Mouse (Mus musculus): ENCODE results near the gene Zfp526.
A peak's percentile ranks its signal among the peaks of the same experiment; 100 is the strongest.

The Zfp526 gene

DNA sequence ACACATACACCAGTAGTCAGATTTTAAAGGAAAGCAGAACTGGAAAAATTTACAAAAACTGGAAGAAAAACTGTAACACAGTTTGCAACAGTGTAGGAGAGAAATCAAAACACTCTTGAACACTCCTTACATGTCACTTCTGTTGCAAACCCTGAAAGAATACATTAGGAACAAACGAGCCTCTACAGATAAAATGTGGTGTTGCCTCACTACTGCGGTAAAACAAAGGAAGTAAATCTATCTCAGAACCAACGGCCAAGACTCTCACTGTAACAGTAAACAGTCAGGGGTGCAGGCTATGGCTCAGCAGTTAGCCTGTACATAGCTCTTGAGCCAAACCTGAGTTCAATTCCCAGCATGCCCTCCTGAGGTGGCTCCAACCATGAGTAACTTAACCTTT lies 8.1 kb upstream of the Zfp526 start:
- no peak for DNase-seq

DNA sequence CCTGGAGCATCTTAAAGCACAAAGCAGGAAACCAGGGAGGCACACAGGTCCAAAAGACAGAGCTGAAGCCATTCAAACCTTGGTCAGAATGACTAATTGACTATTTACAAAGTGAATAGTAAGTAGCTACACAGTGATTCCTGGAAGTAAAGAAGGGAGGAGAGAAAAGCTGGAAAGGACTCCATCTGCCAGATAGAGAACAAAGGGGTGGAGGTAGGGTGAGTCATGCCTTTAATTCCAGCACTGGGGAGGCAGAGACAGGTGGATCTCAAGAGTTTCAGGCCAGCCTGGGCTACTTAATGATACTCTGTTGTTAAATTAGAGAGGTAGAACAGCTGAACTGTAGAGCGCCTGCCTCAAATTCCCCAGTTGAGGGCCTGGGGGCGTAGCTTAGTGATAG lies 7.1 kb upstream of the Zfp526 start:
- no peak for DNase-seq

DNA sequence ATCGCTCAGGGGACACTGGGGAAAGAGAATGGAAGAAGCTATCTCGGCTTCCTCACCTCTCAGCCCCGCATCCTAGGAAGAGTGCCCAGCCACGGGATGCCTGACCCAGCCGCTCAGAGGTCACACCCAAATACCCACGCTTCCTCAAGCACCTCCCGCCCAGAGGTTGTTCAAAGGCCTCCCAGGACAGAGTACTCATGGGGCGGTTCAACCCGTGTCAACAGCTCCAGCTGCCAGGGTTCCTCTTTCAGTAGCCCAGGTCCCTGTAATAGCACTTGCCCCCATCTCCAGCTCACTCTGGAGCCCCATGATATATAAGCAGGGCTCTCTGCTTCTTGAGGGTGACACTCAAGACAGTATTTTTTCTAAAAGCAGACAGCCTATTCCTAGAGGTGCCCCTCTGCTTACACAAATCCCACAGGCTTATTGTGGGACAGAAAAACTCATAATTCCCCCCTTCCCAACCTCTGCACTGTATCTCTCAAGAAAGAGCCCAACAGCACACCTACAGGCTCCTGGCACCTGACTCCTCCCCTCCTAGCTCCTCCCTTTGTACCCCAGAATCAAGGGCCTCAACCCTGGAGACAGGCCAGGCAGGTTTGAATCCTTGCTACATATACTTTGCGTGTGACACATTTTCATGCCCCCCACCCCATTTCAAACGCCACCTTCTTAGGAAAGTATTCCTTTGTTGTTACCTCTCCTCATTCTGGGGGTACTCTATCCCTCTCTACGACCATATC lies 3.4 kb upstream of the Zfp526 start:
- no peak for DNase-seq

DNA sequence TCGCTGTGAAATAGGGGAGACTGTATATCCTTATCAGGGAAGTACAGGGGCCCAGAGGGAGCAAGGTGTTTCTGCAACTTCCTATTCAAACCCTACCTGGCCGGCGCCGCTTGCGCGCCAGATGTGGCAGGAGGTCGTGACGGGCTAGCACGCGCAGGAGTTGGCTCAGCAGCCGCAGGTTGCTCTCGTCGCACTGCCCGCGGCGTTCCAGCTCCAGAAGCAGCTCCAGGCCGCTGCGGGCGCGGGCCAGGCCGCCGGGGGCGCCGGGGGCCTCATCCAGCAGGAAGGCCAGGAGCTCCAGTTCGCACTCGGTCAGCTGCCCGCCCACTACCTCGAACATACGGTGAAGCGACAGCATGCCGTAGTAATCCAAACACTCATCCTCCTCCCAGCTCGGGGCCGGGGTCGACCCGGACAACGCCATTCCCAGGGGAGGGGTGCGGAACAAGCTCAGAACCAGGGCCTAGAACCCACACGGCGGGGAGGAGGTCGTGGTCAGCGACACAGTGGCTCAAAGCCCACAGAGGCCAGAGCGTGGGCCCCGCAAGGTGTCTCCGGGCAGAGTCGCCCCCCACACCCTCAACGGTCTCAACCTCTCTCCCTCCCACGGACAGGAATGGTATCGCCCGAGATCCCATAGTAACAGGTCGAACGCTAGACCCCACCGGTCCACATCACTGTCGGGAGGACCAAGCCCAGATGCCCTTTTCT lies 2.4 kb upstream of the Zfp526 start:
- peak; percentile 56 for DNase-seq

DNA sequence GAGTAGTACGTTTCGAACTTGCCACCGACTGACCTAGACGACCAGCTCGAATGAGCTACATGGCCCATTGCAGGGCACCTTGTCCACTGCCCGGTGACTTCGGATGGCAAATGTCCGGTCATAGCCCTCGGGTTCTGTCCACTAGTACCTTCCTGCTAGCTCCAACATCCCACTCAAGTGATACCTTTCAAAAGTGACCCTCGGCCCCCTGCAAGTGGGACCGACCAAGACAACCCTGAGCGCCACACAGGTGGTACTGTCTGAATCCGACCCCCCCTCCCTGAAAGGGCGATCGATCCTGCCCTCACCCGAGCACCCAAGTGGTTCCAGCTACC lies 1.8 kb upstream of the Zfp526 start:
- no peak for DNase-seq

DNA sequence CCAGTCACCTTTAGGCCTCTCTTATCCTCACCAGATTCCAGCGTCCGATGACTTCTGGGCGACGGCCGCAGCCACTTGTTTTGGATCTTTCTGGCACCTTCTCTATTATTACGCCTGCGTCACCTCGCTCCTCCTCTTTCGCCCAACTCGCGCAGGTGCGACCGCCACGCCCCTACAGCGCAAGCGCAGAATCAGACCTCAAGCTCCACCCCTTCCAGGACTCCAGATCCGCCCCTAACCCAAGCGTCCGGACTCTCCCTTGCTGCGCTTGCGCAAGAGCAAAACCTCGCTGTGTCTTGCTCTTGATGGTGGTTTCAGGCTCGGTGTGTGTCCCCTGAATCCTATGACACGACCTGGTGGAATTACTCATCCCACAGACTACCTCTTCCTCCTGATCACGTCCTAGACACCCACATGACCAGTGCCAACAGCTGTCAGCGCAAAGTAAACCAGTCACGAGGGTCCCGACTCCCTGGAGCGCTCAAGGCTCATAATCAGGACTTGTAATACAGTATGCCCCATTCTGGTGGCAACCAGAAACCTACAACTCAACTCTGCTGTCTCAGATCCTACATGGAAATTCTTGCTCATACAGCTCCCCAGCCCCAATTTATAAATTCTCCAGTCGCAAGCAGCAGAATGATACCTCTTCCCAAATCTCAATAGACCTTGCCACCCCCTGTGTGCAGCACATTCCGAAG lies 1.3 kb upstream of the Zfp526 start:
- DNase-seq = peak; percentile 96

DNA sequence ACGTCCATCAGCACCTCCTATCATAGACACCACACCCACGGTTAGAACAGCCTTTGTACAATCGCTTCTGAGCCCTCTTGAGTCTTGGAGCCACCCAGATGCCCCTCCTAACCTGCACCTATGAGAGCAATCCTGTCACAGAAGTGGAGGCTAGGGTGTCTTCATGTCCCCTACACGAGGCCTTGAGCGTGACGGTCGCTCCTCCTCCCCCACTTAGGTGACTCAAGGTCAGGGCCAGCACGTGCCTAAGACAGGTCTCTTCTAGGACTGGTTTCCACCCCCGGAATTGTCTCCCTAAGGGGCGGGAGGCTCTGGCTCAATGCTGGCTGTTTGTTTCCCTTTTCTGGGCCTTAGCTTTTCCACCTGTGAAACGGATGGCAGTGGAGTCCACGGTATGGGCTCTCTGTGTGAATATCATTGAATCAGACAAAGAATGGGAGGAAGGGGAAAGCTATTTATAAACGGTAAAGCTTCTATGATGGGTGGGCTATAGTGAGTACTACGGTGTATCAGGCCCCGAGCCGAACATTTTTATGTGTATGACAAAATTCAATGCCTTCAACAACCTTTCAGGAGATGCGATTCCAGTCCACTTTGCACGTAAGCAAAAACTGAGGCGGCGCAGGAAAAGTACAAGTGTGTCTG lies 646 bp upstream of the Zfp526 start, which contains the start of gene Dedd2:
Gene Dedd2, minus strand, starts transcription at position 159 of the 645 bp plus-strand sequence.
- no peak for DNase-seq

DNA sequence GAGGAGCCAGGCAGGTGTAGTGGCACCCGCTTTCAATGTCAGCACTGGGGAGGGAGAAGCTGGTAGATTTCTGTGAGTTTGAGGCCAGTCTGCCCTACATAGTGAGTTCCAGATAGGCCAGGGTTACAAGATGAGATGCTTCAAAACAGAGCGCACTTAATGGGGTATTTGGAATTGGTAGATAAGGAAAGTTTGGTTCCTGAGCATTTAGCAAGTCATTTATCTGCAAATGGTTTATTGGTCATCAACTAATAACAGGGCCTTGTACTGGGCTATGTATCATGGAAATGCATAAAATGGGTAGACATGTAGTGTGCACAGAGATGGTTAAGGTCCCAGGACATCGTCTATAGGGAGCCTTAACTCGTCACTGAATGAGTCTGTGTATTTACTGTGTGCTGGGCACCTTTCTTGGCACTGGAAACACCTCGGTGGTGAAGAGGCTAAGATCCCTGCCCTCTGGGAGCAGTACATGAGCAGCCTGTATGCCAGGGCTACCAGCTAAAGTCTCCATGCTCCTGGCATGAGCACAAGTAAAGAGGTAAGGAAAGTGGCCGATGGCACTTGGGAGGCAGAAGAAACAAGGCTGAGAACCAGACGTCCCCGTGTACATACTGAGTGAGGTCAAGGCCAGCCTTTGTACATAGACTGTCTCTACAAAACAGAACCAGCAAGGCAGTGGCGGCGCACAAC lies 1.2 kb downstream of the Zfp526 start:
- no peak for DNase-seq

DNA sequence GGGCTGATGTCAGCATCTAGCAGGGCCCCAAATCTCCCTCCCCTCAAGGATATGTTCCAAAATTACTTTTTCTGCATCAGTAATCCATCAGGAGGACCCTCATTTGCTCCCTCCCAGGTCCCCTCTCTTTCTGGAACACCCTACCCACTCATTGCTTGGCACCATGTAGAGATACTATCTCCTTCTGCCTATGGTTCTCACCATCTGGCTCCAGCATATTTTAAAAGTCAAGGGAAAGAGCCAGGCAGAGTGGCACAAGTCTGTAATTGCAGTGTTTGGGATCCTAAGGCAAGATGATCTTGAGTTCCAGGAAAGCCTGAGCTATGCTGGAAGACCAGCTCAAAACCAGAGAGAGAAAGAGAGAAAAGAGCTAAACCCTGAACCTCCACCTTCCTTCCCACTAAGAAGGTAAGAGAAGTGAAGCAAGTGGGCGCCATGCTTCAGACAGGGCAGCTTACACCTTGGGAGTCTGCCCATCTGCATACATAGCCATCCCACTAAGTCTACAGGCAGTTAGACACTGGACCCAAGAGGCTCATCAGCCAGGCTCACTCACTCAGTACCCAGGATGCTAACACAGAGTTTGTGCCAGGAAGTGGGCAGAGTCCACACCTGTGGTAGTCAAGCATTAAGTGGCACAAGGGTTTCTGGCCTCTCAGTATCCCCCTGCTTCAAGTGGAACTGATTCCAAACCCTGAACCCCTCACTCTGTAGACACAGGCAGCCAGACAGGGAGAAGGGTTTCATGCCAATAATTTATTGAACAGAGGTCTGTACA lies 6.5 kb downstream of the Zfp526 start:
- DNase-seq = no peak

DNA sequence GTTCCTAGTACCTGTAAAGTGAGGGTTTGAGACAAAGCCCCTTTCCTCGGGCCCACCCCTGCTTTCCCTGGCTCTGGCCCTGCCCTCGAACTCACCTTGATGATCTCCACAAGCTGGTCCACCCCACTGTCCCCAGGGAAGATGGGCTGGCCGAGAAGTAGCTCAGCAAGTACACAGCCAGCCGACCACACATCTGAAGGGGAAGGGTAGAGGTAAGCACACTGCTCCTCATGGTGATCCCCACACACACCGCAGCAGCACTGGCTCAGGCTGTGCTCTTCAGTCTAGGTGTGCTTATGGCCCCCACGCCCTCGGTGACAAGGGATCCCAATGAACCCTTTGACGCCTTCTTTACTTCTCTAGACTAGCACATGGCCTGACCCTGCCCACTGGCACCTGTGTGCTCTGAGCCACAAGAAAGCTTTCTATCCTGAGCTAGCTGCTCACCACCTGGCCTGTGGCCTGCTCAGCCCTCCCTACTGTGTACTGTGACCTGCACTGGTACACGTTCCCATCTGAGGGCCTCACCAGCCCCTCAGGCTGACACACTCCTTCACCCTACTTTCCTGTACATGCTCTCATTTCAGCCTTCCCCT lies 9.6 kb downstream of the Zfp526 start:
- no peak for DNase-seq

DNA sequence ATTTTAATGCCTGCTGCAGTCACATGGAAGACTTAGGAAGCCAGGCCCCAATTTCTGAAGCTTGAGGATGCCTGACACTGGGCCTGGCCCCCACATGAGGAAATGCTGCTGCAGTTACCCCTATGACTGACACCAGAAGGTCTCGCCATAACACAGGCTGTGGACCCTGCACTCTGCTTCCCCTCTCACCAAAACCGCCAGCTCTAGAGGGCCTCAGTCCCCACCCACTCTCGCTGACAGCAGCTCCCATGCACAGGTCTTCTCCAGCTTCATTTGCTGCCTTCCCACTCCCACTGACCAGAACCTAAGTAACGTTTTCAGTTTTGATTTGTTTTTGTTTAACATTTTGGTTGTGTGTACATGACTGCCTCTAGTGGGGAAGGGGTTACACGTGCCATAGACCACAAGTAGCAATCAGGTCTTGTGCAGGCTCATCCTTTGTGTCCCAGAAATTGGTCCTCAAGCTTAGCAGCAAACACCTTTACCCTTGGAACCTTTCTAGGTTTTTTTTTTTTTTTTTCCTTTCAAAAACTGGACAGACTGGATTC lies 10.9 kb downstream of the Zfp526 start:
- DNase-seq = peak; percentile 8

DNA sequence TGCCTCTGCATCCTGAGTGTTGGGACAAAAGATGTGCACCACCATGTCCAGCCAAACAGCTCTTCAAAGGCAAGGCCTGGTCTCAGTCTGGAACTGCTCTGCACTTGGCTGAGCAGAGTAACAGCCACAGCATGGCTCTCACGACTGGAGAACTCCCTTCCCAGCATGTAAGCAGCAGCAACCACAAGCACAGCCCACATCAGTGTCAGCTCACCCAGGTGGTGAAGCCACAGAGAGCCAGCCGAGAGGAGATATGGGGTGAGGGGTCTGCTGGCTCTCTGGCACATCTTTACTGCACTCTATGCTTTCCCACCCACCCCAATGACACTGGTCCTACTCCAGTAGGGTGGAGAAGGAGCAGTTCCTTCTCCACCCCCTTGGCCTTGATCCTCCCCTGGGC lies 11.8 kb downstream of the Zfp526 start:
- no peak for DNase-seq

DNA sequence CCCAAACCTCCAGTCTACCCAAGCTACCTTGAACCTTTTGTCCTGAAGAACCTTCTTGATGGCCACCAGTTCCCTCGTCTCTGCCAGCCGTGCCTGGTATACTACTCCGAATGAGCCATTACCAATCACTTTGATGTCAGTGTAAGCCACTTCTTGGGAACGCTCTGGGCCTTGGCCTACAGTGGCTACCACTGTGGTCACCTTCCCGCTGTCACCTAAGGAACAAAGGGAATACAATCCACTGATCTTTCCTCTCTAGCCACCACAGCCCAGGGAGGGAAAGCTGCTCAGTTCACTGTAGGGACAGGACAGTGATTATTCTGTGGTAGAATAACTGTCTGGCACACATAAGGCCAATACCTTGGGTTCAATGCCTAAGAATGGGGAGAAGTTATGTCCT lies 14.3 kb downstream of the Zfp526 start:
- peak; percentile 28 for DNase-seq

DNA sequence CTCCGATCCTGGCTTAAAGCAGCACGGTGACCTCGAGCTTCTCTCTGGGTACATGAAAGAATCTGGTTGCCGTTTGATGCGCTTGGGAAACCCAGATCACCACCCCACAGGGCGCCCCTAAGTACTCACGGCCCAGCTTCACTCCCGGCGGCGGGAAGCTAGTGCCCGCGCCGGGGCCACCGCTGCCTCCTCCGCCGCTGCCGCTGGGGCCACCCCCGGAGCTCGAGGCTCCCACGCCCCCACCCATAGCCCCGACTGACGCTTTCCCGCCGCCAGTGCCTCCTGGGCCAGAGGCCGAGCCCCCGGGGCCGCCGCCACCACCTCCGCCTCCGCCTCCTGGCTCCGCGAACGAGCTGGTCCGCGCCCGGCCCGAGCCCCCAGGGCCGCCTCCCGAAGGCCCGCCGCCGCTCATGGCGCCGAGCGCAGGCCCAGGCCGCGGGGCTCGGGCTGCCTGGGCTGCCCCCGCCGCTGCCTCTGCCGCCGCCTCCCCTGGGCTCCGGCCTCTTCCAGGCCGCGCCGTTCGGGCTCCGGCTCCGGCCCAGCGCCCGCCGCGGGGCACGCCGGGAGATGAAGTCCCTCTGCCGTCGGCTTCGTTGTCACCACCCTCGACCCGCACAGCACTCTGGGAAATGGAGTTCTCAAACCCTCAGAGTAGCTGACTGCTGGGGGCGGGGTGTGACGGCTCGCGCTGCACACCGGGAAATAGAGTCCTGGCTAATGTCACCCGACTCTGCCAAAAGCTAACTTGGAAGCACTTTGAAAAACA lies 16.2 kb downstream of the Zfp526 start, which contains the start of gene Gsk3a:
Gene Gsk3a, minus strand, starts transcription at position 603 of the 766 bp plus-strand sequence.
- peak; percentile 97 for DNase-seq

DNA sequence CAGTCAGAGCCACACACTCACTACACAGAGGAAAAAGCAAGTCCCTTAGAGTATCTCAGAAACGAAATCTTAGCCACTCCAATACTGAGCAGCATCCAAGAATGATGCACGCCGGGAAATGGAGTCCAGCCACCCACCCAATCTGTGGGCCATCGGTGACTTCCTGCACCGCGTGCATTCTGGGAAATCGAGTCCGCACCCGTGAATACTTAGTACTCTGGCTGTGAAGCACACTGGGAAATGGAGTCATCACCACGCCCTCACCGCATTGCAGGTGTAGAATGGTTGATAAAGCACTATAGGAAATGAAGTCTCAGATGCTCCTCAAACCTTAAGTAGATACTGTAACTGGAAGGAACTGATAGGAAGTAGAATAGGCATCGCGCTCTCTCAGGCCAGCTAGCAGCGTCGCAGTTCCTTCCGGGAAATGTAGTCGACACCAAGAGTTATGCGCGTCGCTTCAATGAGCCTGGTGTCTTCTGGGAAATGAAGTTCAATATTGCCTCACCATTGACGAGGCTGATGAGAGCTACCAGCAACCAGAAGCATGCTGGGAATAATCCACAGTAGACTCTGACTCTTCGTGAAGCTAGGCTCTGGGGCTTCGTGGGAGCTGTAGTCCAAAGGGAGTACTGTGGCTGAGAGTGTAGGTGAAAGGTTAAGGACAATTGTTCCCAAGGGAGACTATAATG lies 16.9 kb downstream of the Zfp526 start:
- peak; percentile 93 for DNase-seq

DNA sequence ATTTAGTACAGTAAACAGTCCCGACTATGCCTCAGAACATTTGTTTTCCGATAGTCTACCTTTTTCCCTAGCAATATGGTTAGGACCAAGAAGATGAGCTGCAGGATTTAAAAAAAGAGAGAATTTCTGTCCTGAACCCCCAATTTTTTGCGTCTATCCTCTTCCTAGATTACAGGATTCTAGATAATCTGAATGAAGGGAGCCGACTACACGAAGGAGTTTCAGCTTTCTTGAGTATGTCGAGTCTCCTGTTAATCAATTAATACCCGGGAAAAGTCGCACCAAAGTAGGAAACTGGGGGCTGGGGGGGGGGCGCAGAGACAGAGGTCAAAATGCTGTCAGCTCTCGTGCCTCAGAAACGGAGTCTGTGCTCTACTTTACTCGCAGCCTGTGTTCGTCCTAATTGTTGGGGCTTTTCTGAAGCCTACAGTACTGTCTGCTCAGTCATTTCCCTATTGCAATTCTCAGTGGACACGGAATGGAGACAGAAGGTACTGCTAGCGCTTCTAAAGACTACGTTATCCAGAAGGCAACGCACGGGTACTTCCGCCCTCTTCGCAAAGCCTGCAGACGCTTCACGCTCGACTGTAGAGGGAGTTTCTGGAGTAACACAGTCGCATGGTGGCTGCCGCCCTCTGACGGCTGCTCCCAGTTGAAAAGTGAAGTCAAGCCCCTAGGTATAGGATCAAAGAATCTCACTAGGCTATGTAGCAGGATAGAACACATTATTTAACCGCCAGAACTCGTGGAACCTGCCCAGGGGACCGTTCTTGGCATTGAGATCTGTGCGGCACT lies 17.8 kb downstream of the Zfp526 start:
- peak; percentile 83 for DNase-seq

DNA sequence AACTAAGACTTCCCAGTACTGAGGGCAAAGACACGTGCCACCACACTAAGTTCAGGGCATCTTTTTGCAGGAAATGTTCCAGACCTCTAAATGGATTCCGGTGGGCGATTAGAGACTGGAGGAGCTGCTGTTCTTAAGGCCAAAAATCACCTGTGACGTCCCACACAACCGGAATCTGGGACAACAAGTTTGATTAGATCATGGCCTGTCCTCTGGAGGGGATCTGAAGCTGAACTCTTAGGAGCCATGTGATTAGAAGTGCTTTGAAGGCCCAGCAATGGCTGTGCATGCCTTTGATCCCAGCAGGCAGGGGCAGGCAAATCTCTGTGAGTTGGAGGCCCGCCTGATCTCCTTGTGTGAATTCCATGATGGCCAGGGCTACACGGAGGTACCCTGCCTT lies 19.4 kb downstream of the Zfp526 start:
- no peak for DNase-seq

DNA sequence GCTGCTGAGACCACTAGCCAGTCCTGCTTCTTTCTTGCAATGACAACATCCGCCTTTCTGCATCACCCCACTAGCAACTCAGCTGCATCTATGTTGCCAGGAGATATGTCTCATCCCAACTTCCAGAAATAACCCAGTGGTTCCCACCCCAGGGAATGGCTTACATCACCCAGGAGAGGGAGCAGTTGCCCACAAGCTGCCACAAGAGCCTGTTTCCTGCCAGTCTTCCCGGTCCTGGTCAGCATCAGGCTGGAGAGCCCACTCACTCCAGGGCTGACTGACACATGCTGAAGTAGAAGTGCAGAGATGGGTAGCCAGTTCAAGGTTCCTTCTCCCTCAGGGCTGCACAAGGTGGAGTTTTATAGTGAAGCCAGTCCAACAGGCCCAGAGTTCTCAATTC lies 19.8 kb downstream of the Zfp526 start:
- no peak for DNase-seq

DNA sequence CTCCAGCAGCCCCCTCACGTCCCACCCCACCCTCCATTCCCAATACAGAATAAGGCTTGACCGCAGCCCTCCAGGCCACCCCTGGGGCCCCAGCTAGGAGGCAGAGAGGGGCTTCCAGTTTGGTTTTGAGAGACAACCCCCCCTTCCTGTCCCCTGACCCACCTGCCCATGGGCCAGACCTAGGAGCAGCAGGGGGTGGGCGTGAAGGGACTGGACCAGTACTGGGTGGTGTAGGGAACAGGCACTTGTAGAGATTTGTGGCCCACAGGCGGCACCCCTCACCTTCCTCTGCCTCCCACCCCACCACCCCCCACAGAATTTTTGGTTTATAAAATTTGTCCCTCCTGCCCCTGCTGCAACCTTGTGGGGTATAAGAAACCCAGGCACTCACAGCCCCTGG lies 22.1 kb downstream of the Zfp526 start:
- no peak for DNase-seq
